Mouse (Mus musculus): ENCODE results near the gene Stt3a. TPM values are rescaled to one million over a fixed set of nuclear protein-coding genes. Genes with fewer than 3 reads are reported as not detected.

The Stt3a gene
- total RNA-seq, 2 experiments from 2014 or later: 58.7 to 62.7 TPM

DNA sequence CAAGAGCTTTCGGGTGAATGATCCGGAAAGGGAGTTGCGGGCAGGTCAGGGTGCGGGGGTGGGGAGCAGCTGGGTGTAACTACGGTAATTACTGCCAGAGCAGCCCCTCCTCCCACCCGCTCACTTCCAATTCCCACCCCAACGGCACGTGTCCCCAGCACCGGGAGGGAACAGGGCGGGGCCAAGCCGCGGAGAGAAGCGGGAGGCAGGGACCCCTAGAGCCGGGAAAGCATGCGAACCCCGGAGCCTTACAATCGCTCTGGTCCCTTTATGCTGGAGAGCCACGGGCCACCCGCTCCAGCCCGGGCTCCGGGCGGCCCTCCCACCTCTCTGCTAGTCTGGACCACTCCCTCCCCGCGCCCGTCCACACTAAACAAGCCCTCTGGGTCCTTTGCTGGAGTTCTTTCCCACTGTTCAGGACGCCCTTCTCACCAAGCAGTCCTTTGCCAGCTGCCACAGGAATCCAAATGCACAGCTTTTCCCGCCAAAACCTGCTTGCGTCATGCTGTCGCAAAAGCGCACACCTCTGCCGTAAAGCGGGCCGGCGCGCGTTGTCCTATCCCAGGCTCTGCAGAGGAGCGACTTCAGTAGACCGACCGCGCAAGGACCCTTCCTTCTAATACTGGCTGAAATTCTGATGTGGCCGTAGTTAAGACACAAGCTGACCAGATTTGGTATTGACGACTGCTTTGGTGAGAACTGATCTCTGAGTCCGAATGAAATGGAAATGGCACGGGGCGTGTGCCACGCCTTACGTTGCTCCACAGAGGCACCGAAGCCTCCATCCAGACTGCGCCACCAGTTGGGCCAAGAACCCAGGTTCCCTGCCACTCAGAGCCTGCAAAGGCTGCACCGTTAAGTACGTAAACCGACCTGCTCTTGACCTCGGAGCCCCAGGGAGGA is 41.1 kb downstream of the Stt3a start:
- peak; percentile 92 to 96 for DNase-seq

DNA sequence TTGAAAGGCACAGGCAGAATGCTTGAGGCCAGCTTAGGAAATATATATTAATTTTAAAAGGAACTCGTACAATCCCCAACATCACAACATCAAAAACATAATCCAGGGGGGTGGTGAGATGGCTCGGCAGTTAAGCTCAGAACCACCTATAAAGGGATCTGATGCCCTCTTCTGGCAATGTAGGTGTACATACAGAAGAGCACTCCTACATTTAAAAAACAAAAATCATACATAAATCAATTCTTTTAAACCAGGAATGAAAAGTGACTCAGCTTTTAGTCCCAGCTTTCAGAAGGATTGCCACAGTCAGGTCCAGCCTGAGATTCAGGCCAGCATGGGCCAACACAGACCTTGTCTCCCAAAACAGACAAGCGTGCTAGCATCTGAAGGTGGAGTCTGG is 50.9 kb downstream of the Stt3a start:
- DNase-seq: no peak

DNA sequence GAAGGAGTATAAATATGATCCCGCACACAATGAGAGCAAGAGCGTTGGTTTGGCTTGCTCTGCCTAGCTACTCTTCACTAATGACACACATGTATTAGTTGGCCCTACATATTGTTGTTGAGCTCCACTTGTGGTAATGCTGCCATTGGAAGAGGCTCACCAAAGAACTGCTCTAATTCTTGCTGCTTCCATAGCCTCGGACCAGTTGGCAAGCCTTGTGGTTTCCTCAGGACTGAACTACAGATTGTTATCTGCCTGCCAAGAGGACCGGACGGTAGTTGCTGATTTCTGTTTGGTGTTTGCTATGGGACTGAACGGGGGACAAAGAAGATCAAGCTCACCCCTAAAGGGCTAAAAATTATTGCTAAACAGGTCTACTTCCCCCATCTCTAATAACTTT is 60.2 kb downstream of the Stt3a start:
- DNase-seq: no peak

DNA sequence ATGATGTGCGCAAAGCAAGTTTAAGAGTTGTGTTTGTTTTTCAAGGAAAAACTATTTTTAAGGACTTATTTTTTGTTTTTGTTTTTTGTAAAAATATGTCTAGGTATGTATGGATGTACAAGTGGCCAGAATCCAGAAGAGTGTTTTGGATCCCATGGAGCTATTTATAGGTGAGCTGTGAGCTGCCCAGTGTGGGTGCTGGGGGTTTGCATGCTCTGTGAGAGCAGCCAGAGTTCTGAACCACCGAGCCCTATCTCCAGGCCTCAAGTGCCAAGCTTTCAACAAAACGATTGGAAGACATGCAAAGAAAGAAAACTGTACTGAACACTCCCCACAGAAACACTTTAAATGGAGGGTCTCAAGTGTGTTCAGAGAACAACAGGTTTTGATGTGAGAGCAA is 61.6 kb downstream of the Stt3a start:
- no peak for DNase-seq

DNA sequence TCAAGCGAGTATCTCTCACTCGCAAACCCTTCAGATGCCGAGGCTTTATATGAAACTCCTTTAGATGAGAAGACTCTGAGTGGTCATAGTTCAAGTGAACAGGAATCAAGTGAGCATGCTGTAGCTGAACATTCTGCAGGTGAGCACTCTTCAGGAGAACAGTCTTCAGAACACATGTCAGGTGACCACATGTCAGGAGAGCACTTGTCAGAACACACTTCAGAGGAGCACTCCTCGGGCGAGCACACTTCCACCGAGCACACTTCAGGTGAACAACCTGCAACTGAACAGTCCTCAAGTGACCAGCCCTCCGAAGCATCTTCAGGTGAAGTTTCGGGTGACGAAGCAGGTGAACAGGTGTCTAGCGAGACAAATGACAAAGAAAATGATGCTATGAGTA is 73.2 kb downstream of the Stt3a start:
- DNase-seq: no peak

- no peak for DNase-seq
These were observed 74.6 kb downstream of the Stt3a start, which contains the start of gene Acrv1 for GRCm38 (mm10) chr9:36692920-36693319. Gene Acrv1, plus strand, starts transcription at chr9:36693220.

GRCm38 (mm10) chr9:36687329-36687728 is 80.2 kb downstream of the Stt3a start:
- DNase-seq: no peak

DNA sequence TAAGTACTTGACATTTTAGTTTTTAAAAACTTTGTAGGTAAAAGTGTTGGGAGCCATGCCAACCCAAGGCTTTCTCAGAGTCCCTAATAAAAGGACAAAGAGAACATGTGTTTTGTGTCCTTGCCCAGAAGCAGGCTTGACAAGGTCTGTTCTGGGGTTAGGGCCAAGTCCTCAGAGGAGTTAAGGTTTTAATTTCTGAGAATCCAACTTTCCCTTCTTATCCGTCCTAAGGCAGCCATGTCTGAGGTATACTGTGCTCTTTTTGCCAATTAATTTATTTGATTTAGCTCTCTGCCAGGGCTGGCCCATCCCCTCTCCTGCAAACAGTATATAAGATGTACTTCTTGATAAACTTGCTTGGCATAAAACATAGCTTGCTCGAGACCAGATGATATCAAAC is 86.1 kb downstream of the Stt3a start:
- DNase-seq: no peak

Other genes with a start within 250 kb of the Stt3a start
- not detected for gene Gm5615, start 225.7 kb downstream of the Stt3a start, total RNA-seq (2021)
- gene Gm17689, start 185.0 kb downstream of the Stt3a start, total RNA-seq (2021): not detected
- gene A630095E13Rik, start 124.3 kb downstream of the Stt3a start, total RNA-seq (2021): not detected
- gene Acrv1, start 74.5 kb downstream of the Stt3a start, total RNA-seq (2021): not detected
- 1 to 10 TPM; 1.5 to 2.0 TPM for gene Chek1, start 40.6 kb downstream of the Stt3a start, total RNA-seq (2021)
- 10 to 100 TPM; 63.4 to 66.8 TPM for gene Ei24, start 29.7 kb upstream of the Stt3a start, total RNA-seq (2021)
- gene Fez1, start 54.2 kb upstream of the Stt3a start, total RNA-seq (2021): 1 to 10 TPM; 1.4 to 1.8 TPM

All from heart, adult 18-20 months (tissue).